Comparison of ENCODE assay signal across 10 mouse cellular contexts in the genomic region with DNA sequence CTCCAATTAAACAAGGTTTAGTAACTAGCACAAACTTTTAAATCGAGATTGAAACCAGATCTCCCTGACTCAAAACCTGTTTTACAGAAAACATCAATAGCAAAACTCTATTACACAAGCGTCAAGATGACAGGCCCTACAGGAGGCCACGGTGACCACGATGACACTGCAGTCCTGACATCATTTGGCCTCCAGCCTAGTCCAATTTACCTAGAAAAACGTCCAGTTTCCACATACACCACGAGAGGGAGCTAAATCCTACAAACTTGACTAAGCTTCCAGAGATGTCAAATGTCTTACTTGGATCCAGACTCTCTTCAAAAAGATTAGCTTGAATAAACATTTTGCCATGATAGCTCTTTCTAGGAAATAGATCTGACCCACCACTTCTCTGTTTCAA. TPM values are rescaled to one million over a fixed set of nuclear protein-coding genes. Genes with fewer than 3 reads are reported as not detected.
DNase-seq lines count a peak whose midpoint lies in the region; ATAC-seq and TF ChIP-seq lines count a peak whose summit lies in the region.
"Had no signal": no experiment of that assay in that cellular context is flagged by ENCODE, and none has a peak within 500 bp of the region (broad histone marks: within the 10 kb centered on the region; RNA-seq: fewer than 3 reads in every experiment).

No protein-coding gene starts in this region.

- no peak for TF ChIP-seq POLR2A in kidney, adult 2 months (IDR thresholded peaks at IDR 0.05; ENCODE audit: low read depth, low read length)
- no peak for TF ChIP-seq POLR2A in CH12.LX (IDR thresholded peaks at IDR 0.05; ENCODE audit: low read depth, low read length)

- H3K9me3 ChIP-seq in kidney, embryonic 14.5 days (ENCODE audit: control insufficient read depth, low read length): no peaks in the 10 kb centered on the region
- H3K9me3 ChIP-seq in CH12.LX (replicated peaks; ENCODE audit: low read length): no peaks in the 10 kb centered on the region
- H3K9me3 ChIP-seq in embryonic facial prominence, embryonic 14.5 days (ENCODE audit: control insufficient read depth, low read length): no peaks in the 10 kb centered on the region
- no peaks in the 10 kb centered on the region for H3K9me3 ChIP-seq in kidney, postnatal 0 days (replicated peaks; ENCODE audit: low read length)
- H3K9me3 ChIP-seq: embryonic facial prominence, embryonic 15.5 days; midbrain, embryonic 12.5 days had no signal

- no peaks in the 10 kb centered on the region; the same call in none of the 2 replicates for H3K36me3 ChIP-seq in kidney, adult 2 months (ENCODE audit: control insufficient read depth, insufficient read depth, low read length)
- peaks cover 59% of the 10 kb centered on the region for H3K36me3 ChIP-seq in kidney, embryonic 14.5 days (ENCODE audit: control insufficient read depth, insufficient read depth, low read length)
- H3K36me3 ChIP-seq in CH12.LX (replicated peaks in 1 of 2; ENCODE audit: control insufficient read depth in 1 of 2, insufficient read depth in 1 of 2, low read length in 1 of 2): peaks cover 39 to 77% of the 10 kb centered on the region in 2 experiments
- peaks cover 74% of the 10 kb centered on the region for H3K36me3 ChIP-seq in embryonic facial prominence, embryonic 14.5 days (ENCODE audit: control insufficient read depth, insufficient read depth, low read length)
- H3K36me3 ChIP-seq in kidney, postnatal 0 days (ENCODE audit: insufficient read depth, low read length): peaks cover 40% of the 10 kb centered on the region

- no peak overlapping the region for H3K4me2 ChIP-seq in kidney, embryonic 14.5 days (replicated peaks; ENCODE audit: low read depth, low read length)
- H3K4me2 ChIP-seq in CH12.LX (ENCODE audit: insufficient read depth, low read depth, poor library complexity, severe bottlenecking): no peak overlapping the region
- H3K4me2 ChIP-seq in embryonic facial prominence, embryonic 14.5 days (ENCODE audit: low read depth, low read length): no peak overlapping the region
- no peak overlapping the region for H3K4me2 ChIP-seq in kidney, postnatal 0 days (ENCODE audit: low read length)
- H3K4me2 ChIP-seq: embryonic facial prominence, embryonic 15.5 days; midbrain, embryonic 12.5 days had no signal

- ATAC-seq in kidney, embryonic 14.5 days (ENCODE audit: low FRiP score, low TSS enrichment): no peak
- no peak for ATAC-seq in embryonic facial prominence, embryonic 14.5 days (ENCODE audit: low read depth)
- ATAC-seq in kidney, postnatal 0 days (replicated peaks; ENCODE audit: low FRiP score, low read depth): no peak
- ATAC-seq in megakaryocyte-erythroid progenitor cell, adult 5-6 weeks (replicated peaks; ENCODE audit: low FRiP score, low TSS enrichment, poor library complexity, severe bottlenecking): peak; percentile 78

- TF ChIP-seq RAD21 in CH12.LX (IDR thresholded peaks at IDR 0.05; ENCODE audit: low read depth, low read length): peak; percentile 54

- WGBS in kidney, adult 2 months: 15% methylated on average over 6 of the region's 6 CpGs
- WGBS in kidney, embryonic 14.5 days: 26% methylated on average over 6 of the region's 6 CpGs
- WGBS in embryonic facial prominence, embryonic 14.5 days: 23% methylated on average over 6 of the region's 6 CpGs
- WGBS in kidney, postnatal 0 days: 24% methylated on average over 6 of the region's 6 CpGs

- no peaks in the 10 kb centered on the region for H3K27me3 ChIP-seq in kidney, adult 2 months (replicated peaks; ENCODE audit: control insufficient read depth, insufficient read depth, low read length)
- no peaks in the 10 kb centered on the region for H3K27me3 ChIP-seq in kidney, embryonic 14.5 days (ENCODE audit: control insufficient read depth, insufficient read depth, low read length)
- H3K27me3 ChIP-seq in CH12.LX (replicated peaks): no peaks in the 10 kb centered on the region
- H3K27me3 ChIP-seq in embryonic facial prominence, embryonic 14.5 days (replicated peaks; ENCODE audit: control insufficient read depth, insufficient read depth, low read length): no peaks in the 10 kb centered on the region
- H3K27me3 ChIP-seq in kidney, postnatal 0 days (ENCODE audit: insufficient read depth, low read length): no peaks in the 10 kb centered on the region
- H3K27me3 ChIP-seq: embryonic facial prominence, embryonic 15.5 days; midbrain, embryonic 12.5 days had no signal

- H3K79me2 ChIP-seq in CH12.LX (replicated peaks; ENCODE audit: control insufficient read depth, extremely low read depth, insufficient read depth, poor library complexity, severe bottlenecking): peaks cover 14% of the 10 kb centered on the region

- dilution Hi-C loops in CH12.LX (cut with MboI; ENCODE audit: extremely low pct_ligation_motif_present, extremely low pct_unique_long_range_greater_than_20kb, low sequenced_read_pairs): no loop called here

- peak; percentile 55 for TF ChIP-seq CTCF in kidney, adult 2 months (conservative IDR thresholded peaks at IDR 0.05; ENCODE audit: insufficient read depth, insufficient read length, low read depth, low read length)
- peak; percentile 45 to 74; a peak in 3 of 4 replicates for TF ChIP-seq CTCF in CH12.LX (conservative IDR thresholded peaks at IDR 0.05 in 1 of 2, IDR thresholded peaks at IDR 0.05 in 1 of 2; ENCODE audit: low read depth in 2 of 2, low read length in 2 of 2)
- peak; percentile 78 for TF ChIP-seq CTCF in kidney, postnatal 0 days (IDR thresholded peaks at IDR 0.05; ENCODE audit: low read depth)

- in situ Hi-C loops in CH12.LX (cut with MboI; ENCODE audit: low pct_ligation_motif_present, low pct_unique_long_range_greater_than_20kb, low sequenced_read_pairs): no loop called here

- DNase-seq in kidney, adult 2 months: peak; percentile 80
- peak; percentile 87 for DNase-seq in CH12.LX (ENCODE audit: extremely low read depth)
- DNase-seq in adrenal gland, postnatal 36 days: peak; percentile 66 to 74
- peak; percentile 81 for DNase-seq in embryonic facial prominence, embryonic 14.5 days (ENCODE audit: low spot score)
- DNase-seq in kidney, postnatal 0 days (ENCODE audit: low spot score): peak; percentile 87
- peak; percentile 46 for DNase-seq in thymus, postnatal 25 days

- no peak for TF ChIP-seq EP300 in CH12.LX (IDR thresholded peaks at IDR 0.05; ENCODE audit: low read length)

- H3K9ac ChIP-seq in kidney, embryonic 14.5 days (ENCODE audit: low read depth, low read length): no peak overlapping the region
- H3K9ac ChIP-seq in CH12.LX (ENCODE audit: insufficient read depth, low read depth): no peak overlapping the region
- no peak overlapping the region for H3K9ac ChIP-seq in embryonic facial prominence, embryonic 14.5 days (ENCODE audit: low read depth, low read length)
- no peak overlapping the region for H3K9ac ChIP-seq in kidney, postnatal 0 days (ENCODE audit: low read depth, low read length)
- H3K9ac ChIP-seq: embryonic facial prominence, embryonic 15.5 days; midbrain, embryonic 12.5 days had no signal

- H3K4me1 ChIP-seq in kidney, adult 2 months (ENCODE audit: control insufficient read depth, insufficient read depth, low read length): no peaks in the 10 kb centered on the region; the same call in 1 of the 2 replicates
- 0 out of 2 replicates have a peak, but pooled peaks cover 8% of the 10 kb centered on the region for H3K4me1 ChIP-seq in kidney, embryonic 14.5 days (ENCODE audit: control insufficient read depth, insufficient read depth, low read length)
- peaks cover 0 to 22% of the 10 kb centered on the region in 2 experiments; a peak in 2 of 4 replicates for H3K4me1 ChIP-seq in CH12.LX (ENCODE audit: control insufficient read depth in 1 of 2, insufficient read depth in 2 of 2)
- H3K4me1 ChIP-seq in embryonic facial prominence, embryonic 14.5 days (ENCODE audit: control insufficient read depth, insufficient read depth, low read length): no peaks in the 10 kb centered on the region
- H3K4me1 ChIP-seq in kidney, postnatal 0 days (replicated peaks; ENCODE audit: insufficient read depth, low read length): no peaks in the 10 kb centered on the region

- H3K4me3 ChIP-seq in kidney, adult 2 months (ENCODE audit: insufficient read depth, low read depth, low read length): no peak overlapping the region
- no peak overlapping the region for H3K4me3 ChIP-seq in kidney, embryonic 14.5 days (ENCODE audit: low read length)
- no peak overlapping the region for H3K4me3 ChIP-seq in CH12.LX (replicated peaks in 1 of 3; ENCODE audit: low read depth in 2 of 3, low read length in 2 of 3, poor library complexity in 1 of 3)
- no peak overlapping the region for H3K4me3 ChIP-seq in embryonic facial prominence, embryonic 14.5 days (ENCODE audit: low read depth, low read length)
- H3K4me3 ChIP-seq in kidney, postnatal 0 days (replicated peaks; ENCODE audit: low read depth, low read length): no peak overlapping the region
- H3K4me3 ChIP-seq: embryonic facial prominence, embryonic 15.5 days; midbrain, embryonic 12.5 days had no signal

- H3K27ac ChIP-seq in kidney, adult 2 months (ENCODE audit: insufficient read depth, low read depth, low read length): no peak overlapping the region
- no peak overlapping the region for H3K27ac ChIP-seq in kidney, embryonic 14.5 days (ENCODE audit: low read depth, low read length)
- H3K27ac ChIP-seq in CH12.LX (ENCODE audit: insufficient read depth, low read depth): no peak overlapping the region
- H3K27ac ChIP-seq in embryonic facial prominence, embryonic 14.5 days (replicated peaks; ENCODE audit: low read depth, low read length): no peak overlapping the region
- H3K27ac ChIP-seq in kidney, postnatal 0 days: no peak overlapping the region
- H3K27ac ChIP-seq: embryonic facial prominence, embryonic 15.5 days; midbrain, embryonic 12.5 days had no signal

RNA-seq across cellular contexts. Expression of gene Mia3, which starts 19.5 kb away (rescaled TPM):
- 60.5 and 63.6 TPM in 2 replicates for polyA plus RNA-seq in kidney, adult 2 months (2012; rRNA removed)
- polyA plus RNA-seq in kidney, embryonic 14.5 days (2014; fragmentation: Nextera tagmentation; extraction: Ambion mirVana): 50.8 and 104 TPM in 2 replicates
- 95.3 and 112 TPM in 2 replicates for total RNA-seq in CH12.LX (2012; rRNA removed)
- total RNA-seq in CH12.LX (2014; rRNA removed): 49.3 and 51.2 TPM in 2 replicates
- polyA plus RNA-seq in CH12.LX (2012; ENCODE audit: insufficient read length, low read depth): 70.1 and 80.9 TPM in 2 replicates
- 100 to 1,000 TPM; 174 to 204 TPM for total RNA-seq in adrenal gland, postnatal 36 days (2021)
- polyA plus RNA-seq in embryonic facial prominence, embryonic 14.5 days (2014; fragmentation: Nextera tagmentation; extraction: Ambion mirVana): 125 and 127 TPM in 2 replicates
- 60.8 and 61.9 TPM in 2 replicates for polyA plus RNA-seq in kidney, postnatal 0 days (2015; fragmentation: Nextera tagmentation; extraction: Ambion mirVana)
- total RNA-seq in megakaryocyte-erythroid progenitor cell, adult 5-6 weeks (2014; fragmentation: Nextera tagmentation): 43.2 and 49.3 TPM in 2 replicates
- 34.0 and 49.9 TPM in 2 replicates for total RNA-seq in megakaryocyte-erythroid progenitor cell, adult 5-6 weeks (2017)

RNA-seq across cellular contexts. Expression of gene Taf1a, which starts 38.9 kb away (rescaled TPM):
- polyA plus RNA-seq in kidney, adult 2 months (2012; rRNA removed): 3.8 and 6.7 TPM in 2 replicates
- polyA plus RNA-seq in kidney, embryonic 14.5 days (2014; fragmentation: Nextera tagmentation; extraction: Ambion mirVana): 21.0 and 22.4 TPM in 2 replicates
- total RNA-seq in CH12.LX (2012; rRNA removed): 12.3 and 18.0 TPM in 2 replicates
- total RNA-seq in CH12.LX (2014; rRNA removed): 20.6 and 21.9 TPM in 2 replicates
- 24.8 and 27.2 TPM in 2 replicates for polyA plus RNA-seq in CH12.LX (2012; ENCODE audit: insufficient read length, low read depth)
- 10 to 100 TPM; 15.1 to 24.3 TPM for total RNA-seq in adrenal gland, postnatal 36 days (2021)
- polyA plus RNA-seq in embryonic facial prominence, embryonic 14.5 days (2014; fragmentation: Nextera tagmentation; extraction: Ambion mirVana): 16.6 and 20.4 TPM in 2 replicates
- polyA plus RNA-seq in kidney, postnatal 0 days (2015; fragmentation: Nextera tagmentation; extraction: Ambion mirVana): 12.1 and 13.0 TPM in 2 replicates
- total RNA-seq in megakaryocyte-erythroid progenitor cell, adult 5-6 weeks (2014; fragmentation: Nextera tagmentation): 17.1 and 21.7 TPM in 2 replicates
- 12.3 and 15.5 TPM in 2 replicates for total RNA-seq in megakaryocyte-erythroid progenitor cell, adult 5-6 weeks (2017)

RNA-seq across cellular contexts. Expression of gene Brox, which starts 52.8 kb away (rescaled TPM):
- 15.5 and 19.8 TPM in 2 replicates for polyA plus RNA-seq in kidney, adult 2 months (2012; rRNA removed)
- 26.1 and 51.4 TPM in 2 replicates for polyA plus RNA-seq in kidney, embryonic 14.5 days (2014; fragmentation: Nextera tagmentation; extraction: Ambion mirVana)
- total RNA-seq in CH12.LX (2012; rRNA removed): 21.0 and 21.8 TPM in 2 replicates
- total RNA-seq in CH12.LX (2014; rRNA removed): 37.8 and 44.7 TPM in 2 replicates
- 19.8 and 20.4 TPM in 2 replicates for polyA plus RNA-seq in CH12.LX (2012; ENCODE audit: insufficient read length, low read depth)
- 10 to 100 TPM; 50.5 to 57.0 TPM for total RNA-seq in adrenal gland, postnatal 36 days (2021)
- polyA plus RNA-seq in embryonic facial prominence, embryonic 14.5 days (2014; fragmentation: Nextera tagmentation; extraction: Ambion mirVana): 49.4 and 50.4 TPM in 2 replicates
- 43.7 and 47.0 TPM in 2 replicates for polyA plus RNA-seq in kidney, postnatal 0 days (2015; fragmentation: Nextera tagmentation; extraction: Ambion mirVana)
- total RNA-seq in megakaryocyte-erythroid progenitor cell, adult 5-6 weeks (2014; fragmentation: Nextera tagmentation): 26.4 and 37.9 TPM in 2 replicates
- total RNA-seq in megakaryocyte-erythroid progenitor cell, adult 5-6 weeks (2017): 35.6 and 40.7 TPM in 2 replicates

RNA-seq across cellular contexts. Expression of gene Aida, which starts 53.5 kb away (rescaled TPM):
- 13.2 and 16.8 TPM in 2 replicates for polyA plus RNA-seq in kidney, adult 2 months (2012; rRNA removed)
- polyA plus RNA-seq in kidney, embryonic 14.5 days (2014; fragmentation: Nextera tagmentation; extraction: Ambion mirVana): 24.9 and 63.1 TPM in 2 replicates
- total RNA-seq in CH12.LX (2012; rRNA removed): 11.0 and 15.8 TPM in 2 replicates
- 31.6 and 32.8 TPM in 2 replicates for total RNA-seq in CH12.LX (2014; rRNA removed)
- polyA plus RNA-seq in CH12.LX (2012; ENCODE audit: insufficient read length, low read depth): 41.7 and 45.2 TPM in 2 replicates
- total RNA-seq in adrenal gland, postnatal 36 days (2021): 10 to 100 TPM; 51.3 to 53.4 TPM
- 35.5 and 40.8 TPM in 2 replicates for polyA plus RNA-seq in embryonic facial prominence, embryonic 14.5 days (2014; fragmentation: Nextera tagmentation; extraction: Ambion mirVana)
- polyA plus RNA-seq in kidney, postnatal 0 days (2015; fragmentation: Nextera tagmentation; extraction: Ambion mirVana): 32.5 and 36.9 TPM in 2 replicates
- total RNA-seq in megakaryocyte-erythroid progenitor cell, adult 5-6 weeks (2014; fragmentation: Nextera tagmentation): 37.6 and 47.9 TPM in 2 replicates
- total RNA-seq in megakaryocyte-erythroid progenitor cell, adult 5-6 weeks (2017): 76.2 and 88.4 TPM in 2 replicates
